Mouse (Mus musculus) midbrain, postnatal 0 days (tissue): ENCODE data around the gene Olfr66. TPM values are rescaled to one million over a fixed set of nuclear protein-coding genes. Genes with fewer than 3 reads are reported as not detected.

Source experiments
- ATAC-seq: fragments of 200-750 bp; cut with Nextera tagmentation; 2 replicates; pipeline ENCODE4 v1.8.0; 2017; ENCODE audit warnings: moderate number of reproducible peaks, mild to moderate bottlenecking, moderate TSS enrichment, moderate library complexity; ENCODE audit not compliant: low FRiP score
- DNase-seq: peaks from one replicate; pipeline ENCODE4 v3.0.0-alpha.2; 2015; ENCODE audit warnings: low spot score
- H3K27ac ChIP-seq: fragments of 300-500 bp; sonication (generic); 2 replicates; pipeline ENCODE4 v1.5.1; 2014; ENCODE audit warnings: low read depth, mild to moderate bottlenecking, low read length, mixed read lengths
- H3K27me3 ChIP-seq: fragments of 300-500 bp; sonication (generic); 2 replicates; pipeline ENCODE4 v1.6.1; 2014; ENCODE audit warnings: low read length, control low read depth, mixed read lengths; ENCODE audit not compliant: insufficient read depth
- H3K36me3 ChIP-seq: fragments of 300-500 bp; sonication (generic); 2 replicates; pipeline ENCODE4 v1.6.1; 2014; ENCODE audit warnings: low read length, control low read depth, mixed read lengths; ENCODE audit not compliant: insufficient read depth
- H3K4me1 ChIP-seq: fragments of 300-500 bp; sonication (generic); 2 replicates; pipeline ENCODE4 v1.6.1; 2014; ENCODE audit warnings: mild to moderate bottlenecking, control low read depth, antibody characterized with exemption, low read length, mixed read lengths; ENCODE audit not compliant: insufficient read depth
- H3K4me2 ChIP-seq: fragments of 300-500 bp; sonication (generic); 2 replicates; pipeline ENCODE4 v1.6.1; 2014; ENCODE audit warnings: low read depth, mild to moderate bottlenecking, low read length, mixed read lengths; ENCODE audit not compliant: poor library complexity, severe bottlenecking
- H3K4me3 ChIP-seq: fragments of 300-500 bp; sonication (generic); 2 replicates; pipeline ENCODE4 v1.5.1; 2014; ENCODE audit warnings: low read depth, mild to moderate bottlenecking, low read length, moderate library complexity
- H3K9ac ChIP-seq: fragments of 300-500 bp; sonication (generic); replicated peaks from 2 replicates; pipeline ENCODE4 v1.6.1; 2014; ENCODE audit warnings: mild to moderate bottlenecking, low read length, moderate library complexity, mixed read lengths; ENCODE audit not compliant: poor library complexity, severe bottlenecking
- H3K9me3 ChIP-seq: fragments of 300-500 bp; sonication (generic); 2 replicates; pipeline ENCODE4 v1.6.1; 2016; ENCODE audit warnings: low read length, control low read depth
- CTCF ChIP-seq: IDR thresholded peaks from 2 replicates; pipeline ENCODE4 v1.5.1; 2016; ENCODE audit warnings: antibody characterized with exemption, mild to moderate bottlenecking
- WGBS: fragments of 180-500 bp; shearing (Covaris S2); extraction: QIAGEN DNeasy Blood & Tissue Kit; methylation state at CpG from one replicate; pipeline ENCODE4 v1.1.7; 2014; 5-methylcytosine and 5-hydroxymethylcytosine counted together
- polyA plus RNA-seq: library from polyadenylated mRNA; unstranded; fragments of >200 nt; fragmentation: Nextera tagmentation; extraction: Ambion mirVana; gene quantifications from 2 replicates; pipeline ENCODE4 v1.2.1, GENCODE M21; 2015
- total RNA-seq: library from RNA; depleted of rRNA; stranded (reverse); fragments of >200 nt; gene quantifications from 2 replicates; pipeline ENCODE4 v1.2.3, GENCODE M21; 2014

Gene Olfr66
- total and polyA plus RNA-seq, 2 experiments from 2014 or later, result not detected

- Histone ChIP-seq H3K9me3 (no peaks in the 10 kb centered on the region), H3K4me3 (no peak overlapping the region), H3K36me3 (no peaks in the 10 kb centered on the region), H3K27ac (no peak overlapping the region), H3K4me2 (no peak overlapping the region), H3K4me1 (no peaks in the 10 kb centered on the region), H3K27me3 (no peaks in the 10 kb centered on the region), H3K9ac (no peak overlapping the region)
- no peak for DNase-seq
- ATAC-seq, result no peak
- no peak for TF ChIP-seq CTCF
These were observed 20.3 kb downstream of the Olfr66 start for GRCm38 (mm10) chr7:103865716-103866115.

- H3K4me1 ChIP-seq, result no peaks in the 10 kb centered on the region
- H3K27me3 ChIP-seq, result no peaks in the 10 kb centered on the region
- H3K27ac ChIP-seq, result no peak overlapping the region
- no peaks in the 10 kb centered on the region for H3K36me3 ChIP-seq
- 82% methylated on average over 3 of the region's 3 CpGs for WGBS
- DNase-seq (no peak), ATAC-seq (no peak)
- no peak for TF ChIP-seq CTCF
- H3K4me3 ChIP-seq, result no peak overlapping the region
- no peak overlapping the region for H3K9ac ChIP-seq
- no peak overlapping the region for H3K4me2 ChIP-seq
- H3K9me3 ChIP-seq, result no peaks in the 10 kb centered on the region
These were observed 24.5 kb downstream of the Olfr66 start for GRCm38 (mm10) chr7:103861531-103861930.

GRCm38 (mm10) chr7:103860855-103861254 lies 25.2 kb downstream of the Olfr66 start:
- DNase-seq (no peak), ATAC-seq (no peak; the same call in 1 of the 2 replicates)
- Histone ChIP-seq H3K4me1 (no peaks in the 10 kb centered on the region), H3K4me3 (no peak overlapping the region), H3K27ac (no peak overlapping the region), H3K9ac (no peak overlapping the region), H3K27me3 (no peaks in the 10 kb centered on the region), H3K9me3 (no peaks in the 10 kb centered on the region), H3K4me2 (no peak overlapping the region), H3K36me3 (no peaks in the 10 kb centered on the region)
- WGBS, result 69% methylated on average over 1 of the region's 1 CpGs
- no peak for TF ChIP-seq CTCF

- WGBS, result 68% methylated on average over 2 of the region's 2 CpGs
- H3K9ac ChIP-seq, result no peak overlapping the region
- no peak overlapping the region for H3K27ac ChIP-seq
- H3K9me3 ChIP-seq, result no peaks in the 10 kb centered on the region
- no peak overlapping the region for H3K4me2 ChIP-seq
- no peaks in the 10 kb centered on the region for H3K27me3 ChIP-seq
- TF ChIP-seq CTCF, result no peak
- H3K4me3 ChIP-seq, result no peak overlapping the region
- no peak for ATAC-seq
- no peaks in the 10 kb centered on the region for H3K36me3 ChIP-seq
- no peak for DNase-seq
- H3K4me1 ChIP-seq, result no peaks in the 10 kb centered on the region
These were observed 27.0 kb downstream of the Olfr66 start for GRCm38 (mm10) chr7:103859076-103859475.

- Histone ChIP-seq H3K9me3 (no peaks in the 10 kb centered on the region), H3K9ac (no peak overlapping the region), H3K4me3 (no peak overlapping the region), H3K4me2 (no peak overlapping the region), H3K27ac (no peak overlapping the region), H3K36me3 (no peaks in the 10 kb centered on the region), H3K27me3 (no peaks in the 10 kb centered on the region), H3K4me1 (no peaks in the 10 kb centered on the region)
- TF ChIP-seq CTCF, result no peak
- 82% methylated on average over 1 of the region's 1 CpGs for whole genome bisulfite sequencing
- no peak for ATAC-seq
- no peak for DNase-seq
These were observed 31.4 kb downstream of the Olfr66 start for GRCm38 (mm10) chr7:103854669-103855068.

- WGBS, result 72% methylated on average over 2 of the region's 2 CpGs
- H3K27me3 ChIP-seq, result no peaks in the 10 kb centered on the region
- no peaks in the 10 kb centered on the region for H3K36me3 ChIP-seq
- no peaks in the 10 kb centered on the region for H3K4me1 ChIP-seq
- H3K4me2 ChIP-seq, result no peak within 1 kb of the TSS
- no peak for TF ChIP-seq CTCF
- no peak for ATAC-seq
- no peak within 1 kb of the TSS for H3K4me3 ChIP-seq
- no peak for DNase-seq
- H3K9me3 ChIP-seq, result no peaks in the 10 kb centered on the region
- no peak within 1 kb of the TSS for H3K9ac ChIP-seq
- H3K27ac ChIP-seq, result no peak within 1 kb of the TSS
These were observed 33.0 kb downstream of the Olfr66 start, which contains the start of gene Hbb-y for GRCm38 (mm10) chr7:103853090-103853489. TSS of gene Hbb-y (minus strand) at chr7:103853216.
